Mouse (Mus musculus): Measurements from ENCODE around the gene Pcdh19.

DNA sequence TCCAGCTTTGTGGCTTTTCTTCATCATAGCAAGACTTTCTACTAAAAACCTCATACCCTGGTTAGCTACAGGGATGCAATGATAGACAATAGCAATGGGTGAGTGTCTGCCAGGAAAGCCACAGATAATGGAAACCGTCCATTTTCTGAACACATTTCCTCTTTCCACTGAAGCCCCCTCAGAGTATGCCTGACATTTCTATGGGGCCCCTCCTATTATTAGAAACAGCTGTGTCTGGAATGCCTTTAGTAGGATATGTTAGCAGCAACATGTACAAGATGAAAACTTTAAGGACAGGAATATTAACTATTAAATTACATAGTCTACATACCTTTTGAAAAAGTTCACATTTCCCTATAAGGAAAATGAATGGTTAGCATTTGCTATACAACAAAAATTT lies 87.1 kb downstream of the Pcdh19 start:
- TF ChIP-seq CTCF (IDR thresholded peaks at IDR 0.05) (no peak), EP300 (IDR thresholded peaks at IDR 0.05) (no peak)
